Mouse (Mus musculus) lung, postnatal 25 days (tissue): ENCODE measurements around the gene Masp2.

Experiments used
- DNase-seq: peaks from one replicate; pipeline ENCODE4 v3.0.0; 2022; ENCODE audit warnings: low spot score

Gene Masp2

DNA sequence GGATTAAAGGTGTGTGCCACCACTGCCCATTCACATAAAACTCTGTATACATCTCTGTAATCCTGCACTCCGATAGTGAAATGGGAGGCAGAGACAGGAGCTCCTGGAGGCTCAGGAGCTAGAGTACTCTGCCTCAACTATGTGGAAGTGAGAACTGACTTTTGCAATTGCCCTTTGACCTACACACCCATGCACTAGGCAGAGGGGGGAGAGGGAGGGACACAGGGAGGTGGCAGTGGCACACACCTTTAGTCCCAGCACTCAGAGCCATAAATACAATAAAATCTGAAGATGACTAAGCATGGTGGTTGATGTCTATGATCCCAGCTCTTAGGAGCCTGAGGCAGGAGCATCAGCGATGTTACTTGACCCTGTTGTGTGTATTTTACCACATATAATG lies 37.1 kb downstream of the Masp2 start:
- no peak for DNase-seq

DNA sequence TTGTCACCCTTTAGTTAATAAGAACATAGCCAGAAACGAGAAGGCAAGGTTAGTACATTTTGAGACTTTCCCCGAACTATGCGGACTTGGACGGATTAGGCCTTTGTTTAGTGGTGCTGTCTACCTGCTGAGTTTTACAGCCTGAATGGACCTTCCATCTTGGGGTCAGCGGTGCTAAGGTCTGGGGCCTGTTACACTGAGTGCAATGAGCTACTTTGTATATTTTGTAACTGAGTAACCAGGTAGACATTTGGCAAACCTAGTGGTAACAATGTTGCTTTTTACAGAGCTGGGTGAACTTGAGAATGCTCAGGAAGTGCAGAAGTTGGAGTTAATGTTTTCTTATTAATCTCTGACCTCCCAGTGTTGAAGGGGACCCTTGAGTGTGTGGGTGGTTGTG lies 38.8 kb downstream of the Masp2 start:
- DNase-seq: no peak

DNA sequence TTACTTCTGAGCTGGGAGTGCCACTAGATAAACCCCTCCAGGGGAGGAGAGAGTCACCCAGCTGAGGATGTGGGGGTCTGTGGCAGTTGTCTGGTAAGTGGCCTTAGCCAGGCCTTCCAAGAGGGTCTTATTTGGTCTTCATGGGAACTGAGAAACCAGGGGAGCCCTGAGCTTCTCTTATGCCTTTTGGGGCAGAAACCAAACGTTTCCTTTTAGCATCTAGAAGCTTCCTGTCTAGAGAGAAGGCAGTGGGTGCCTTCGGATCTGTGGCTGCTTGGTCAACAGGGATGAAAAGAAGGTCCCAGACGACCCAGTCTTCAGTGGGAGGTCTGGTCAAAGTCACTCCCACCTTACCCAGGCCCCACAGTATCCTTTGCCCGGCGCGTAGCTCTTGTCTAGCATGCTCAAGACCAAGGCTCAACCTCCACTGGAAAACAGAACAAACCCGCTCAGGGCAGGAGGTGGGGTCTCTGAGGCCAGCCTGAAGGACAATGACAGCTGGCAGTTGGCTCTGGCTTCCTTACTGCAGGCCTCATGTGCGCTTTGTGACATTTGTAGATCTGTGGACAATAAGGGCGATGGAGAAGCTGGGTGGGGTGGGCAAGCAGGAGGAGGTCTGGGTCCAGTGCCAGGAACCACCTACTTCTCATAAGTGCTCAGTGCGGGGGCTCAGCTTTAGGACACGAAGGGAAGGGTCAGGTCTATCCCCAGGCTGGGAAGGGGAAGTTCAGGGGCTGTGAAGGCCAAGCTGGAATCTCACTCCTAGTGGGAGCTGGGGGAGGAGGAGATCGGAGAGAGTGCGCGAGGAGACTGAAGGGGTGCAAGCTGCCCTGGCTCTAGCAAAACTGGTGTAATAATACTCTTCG lies 41.2 kb downstream of the Masp2 start, which contains the start of gene Gm572:
Gene Gm572 (plus strand): TSS at position 27 of the 866 bp plus-strand sequence.
- DNase-seq: no peak

GRCm38 (mm10) chr4:148644157-148644511 lies 41.8 kb downstream of the Masp2 start:
- DNase-seq: peak; percentile 58

- no peak for DNase-seq
These were observed 42.6 kb downstream of the Masp2 start for GRCm38 (mm10) chr4:148644926-148645325.

DNA sequence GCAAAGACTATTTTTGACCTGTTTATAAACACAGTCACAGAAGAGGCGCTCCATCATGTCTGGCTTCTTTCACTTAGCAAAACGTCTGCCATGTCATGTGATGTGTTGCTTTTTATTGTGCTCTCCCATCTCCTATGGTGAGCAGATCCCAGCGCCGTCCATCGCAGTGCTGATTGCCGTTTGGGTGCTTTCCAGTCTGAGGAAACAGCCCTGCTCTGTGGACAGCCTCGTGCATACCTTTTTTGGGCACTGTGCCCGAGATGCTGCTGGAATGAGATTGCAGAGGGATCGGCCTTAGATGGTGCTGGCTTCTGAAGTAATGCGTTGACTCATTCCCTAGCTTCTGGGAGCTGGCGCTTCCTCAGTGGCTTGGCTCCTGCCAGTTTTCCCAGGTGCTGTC lies 44.3 kb downstream of the Masp2 start:
- DNase-seq: no peak

- no peak for DNase-seq
These were observed 47.0 kb downstream of the Masp2 start for GRCm38 (mm10) chr4:148649309-148649708.

DNA sequence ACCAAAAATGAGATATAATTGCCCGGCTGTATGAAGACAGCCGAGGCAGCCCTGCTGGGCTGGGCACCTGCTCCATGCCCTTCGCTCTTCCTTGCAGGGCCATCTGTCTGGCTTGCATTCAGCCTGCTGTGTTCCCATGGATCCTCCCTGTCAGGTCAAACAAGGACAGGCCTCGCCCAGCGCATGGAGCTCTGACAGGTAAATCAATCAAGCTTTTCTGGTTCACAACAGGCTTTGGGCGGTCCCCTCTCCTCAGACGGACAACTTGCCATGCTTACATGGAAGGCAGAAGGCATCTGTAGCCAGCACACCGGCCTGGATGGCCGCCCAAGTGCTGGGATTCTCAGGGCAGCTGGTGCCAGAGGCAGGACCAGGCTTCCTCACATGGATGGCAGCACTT lies 48.7 kb downstream of the Masp2 start:
- DNase-seq: no peak

DNA sequence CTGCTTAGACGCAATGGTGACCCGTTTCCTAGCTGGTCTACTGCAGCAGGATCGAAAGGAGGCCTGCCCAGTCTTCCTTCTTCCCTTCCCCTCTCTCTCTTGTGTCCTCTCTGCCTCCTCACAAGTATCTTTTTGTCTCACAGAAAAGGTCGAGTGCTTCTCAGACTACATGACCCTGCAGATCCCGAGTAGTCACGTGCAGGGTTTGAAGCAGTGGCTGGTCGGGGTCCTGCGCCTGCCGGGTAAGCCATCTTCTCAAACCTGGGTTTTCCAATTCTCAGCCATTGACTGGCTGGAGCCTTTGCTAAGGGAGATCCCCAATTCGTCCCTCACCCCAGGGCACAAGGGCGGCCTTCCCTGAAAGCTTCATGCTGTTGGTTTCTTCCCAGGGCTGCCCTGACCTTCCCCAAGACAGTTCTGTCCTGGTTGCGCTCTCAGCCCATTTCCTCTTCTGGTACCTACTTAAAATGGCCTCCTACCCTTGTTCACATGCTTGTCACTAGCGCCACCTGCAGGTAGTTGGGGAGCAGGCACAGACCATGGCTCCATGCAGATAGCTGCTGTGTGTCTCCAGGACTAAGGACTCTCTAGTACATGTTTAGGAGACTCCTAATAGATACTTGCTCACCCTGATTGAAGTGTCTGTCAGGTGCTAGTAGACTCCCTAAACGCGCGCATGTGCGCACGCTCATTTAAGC lies 52.5 kb downstream of the Masp2 start:
- DNase-seq: peak; percentile 38

DNA sequence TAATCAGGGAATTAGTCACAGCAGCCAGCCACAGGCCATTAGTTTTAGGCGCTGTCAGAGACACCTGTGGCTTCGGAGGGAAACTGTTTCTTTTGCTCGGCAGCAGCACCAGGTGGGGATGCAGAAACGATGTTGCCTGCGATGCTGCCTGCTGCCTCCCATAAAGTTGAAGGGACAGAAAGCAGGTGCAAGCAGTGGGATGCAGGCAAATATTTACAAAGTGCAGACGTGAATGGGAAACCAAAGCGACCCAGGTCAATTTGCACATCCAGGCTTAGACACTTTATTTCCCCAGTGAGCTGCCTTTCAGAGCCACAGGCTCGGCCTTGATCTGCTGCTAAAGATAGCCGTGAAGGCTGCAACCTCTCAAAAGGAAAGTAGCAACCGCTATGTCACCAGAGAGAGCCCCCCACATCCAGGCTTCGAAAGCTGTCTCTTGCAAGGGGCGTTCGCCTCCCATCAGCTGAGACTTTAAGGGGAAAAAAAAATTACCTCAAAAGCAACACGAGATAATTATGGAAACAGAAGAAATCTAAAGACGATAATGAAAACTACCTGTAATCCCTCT lies 54.4 kb downstream of the Masp2 start:
- DNase-seq: no peak

DNA sequence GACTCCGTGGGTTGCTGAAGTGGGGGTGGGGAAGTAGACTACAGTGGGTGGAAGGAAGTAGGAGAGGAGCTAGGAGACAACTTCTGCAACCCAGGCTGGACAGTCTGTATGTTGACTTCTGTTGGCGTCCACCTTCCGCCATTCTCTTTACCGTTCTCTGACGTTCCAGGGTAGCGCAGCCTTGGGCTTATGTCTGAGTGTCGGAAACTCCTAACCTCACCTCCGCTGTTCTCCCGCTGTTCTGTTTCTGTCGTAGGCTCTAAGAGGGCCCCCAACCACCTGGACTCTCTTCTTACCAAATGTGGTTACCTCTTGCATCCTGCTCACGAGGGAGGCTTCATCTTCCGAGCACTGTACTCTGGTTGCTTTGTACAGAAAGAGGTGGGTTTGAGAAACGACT lies 55.4 kb downstream of the Masp2 start:
- DNase-seq: no peak

- DNase-seq: no peak
These were observed 57.8 kb downstream of the Masp2 start for GRCm38 (mm10) chr4:148660174-148660573.

GRCm38 (mm10) chr4:148662168-148662965 lies 60.0 kb downstream of the Masp2 start:
- DNase-seq: peak; percentile 73

DNA sequence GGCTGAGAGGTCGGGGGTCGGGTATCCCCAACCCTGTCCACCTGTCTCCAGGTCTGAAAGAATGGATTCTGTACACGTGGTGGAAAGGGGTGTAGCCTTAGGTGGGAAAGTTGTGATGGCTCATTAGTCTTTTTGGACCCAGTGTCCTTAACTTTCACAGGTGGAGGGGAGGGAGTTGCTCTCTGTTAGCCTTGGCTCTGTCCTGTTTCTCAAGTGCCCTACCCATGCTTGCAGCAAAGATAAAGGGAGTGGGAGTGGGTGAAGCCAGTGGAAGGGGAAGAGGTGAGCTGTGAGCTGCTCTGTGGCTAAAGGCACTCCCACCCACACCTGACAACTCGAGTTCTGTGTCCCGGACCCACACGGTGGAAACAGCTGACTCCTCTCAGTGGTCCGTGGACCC lies 61.0 kb downstream of the Masp2 start:
- no peak for DNase-seq

GRCm38 (mm10) chr4:148664021-148664420 lies 61.7 kb downstream of the Masp2 start:
- no peak for DNase-seq
